Mouse (Mus musculus): ENCODE results near the gene Slc35e3. TPM values are rescaled to one million over a fixed set of nuclear protein-coding genes. Genes with fewer than 3 reads are reported as not detected.

Gene Slc35e3
- polyA plus RNA-seq, 1 experiment from 2014 or later = 17.5 TPM

DNA sequence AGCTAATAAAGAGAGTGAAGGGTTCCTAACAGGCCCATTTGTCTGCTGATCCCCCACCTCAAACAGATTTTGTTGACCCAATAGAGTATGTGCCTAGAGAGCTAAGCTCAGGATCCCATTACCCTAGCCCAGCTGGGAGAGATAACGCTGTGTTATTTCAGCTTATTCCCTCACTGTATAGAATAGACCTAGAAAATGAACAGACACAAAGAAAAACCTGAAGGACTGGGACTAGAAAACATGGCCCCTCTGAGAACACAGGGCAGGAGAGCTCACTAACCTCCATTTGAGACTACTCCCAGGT lies 28.6 kb upstream of the Slc35e3 start:
- ATAC-seq (ENCODE audit: borderline replicate concordance, extremely low read depth, low FRiP score, low TSS enrichment) = no peak
- H3K9me3 ChIP-seq = no peaks in the 10 kb centered on the region
- H3K36me3 ChIP-seq = peaks cover 88% of the 10 kb centered on the region
- H3K4me2 ChIP-seq = no peak overlapping the region
- no peaks in the 10 kb centered on the region for H3K4me1 ChIP-seq
- no peaks in the 10 kb centered on the region for H3K27me3 ChIP-seq
- no peak overlapping the region for H3K27ac ChIP-seq
- no peak overlapping the region for H3K9ac ChIP-seq
- H3K4me3 ChIP-seq = no peak overlapping the region
- WGBS = 100% methylated on average over 1 of the region's 1 CpGs

DNA sequence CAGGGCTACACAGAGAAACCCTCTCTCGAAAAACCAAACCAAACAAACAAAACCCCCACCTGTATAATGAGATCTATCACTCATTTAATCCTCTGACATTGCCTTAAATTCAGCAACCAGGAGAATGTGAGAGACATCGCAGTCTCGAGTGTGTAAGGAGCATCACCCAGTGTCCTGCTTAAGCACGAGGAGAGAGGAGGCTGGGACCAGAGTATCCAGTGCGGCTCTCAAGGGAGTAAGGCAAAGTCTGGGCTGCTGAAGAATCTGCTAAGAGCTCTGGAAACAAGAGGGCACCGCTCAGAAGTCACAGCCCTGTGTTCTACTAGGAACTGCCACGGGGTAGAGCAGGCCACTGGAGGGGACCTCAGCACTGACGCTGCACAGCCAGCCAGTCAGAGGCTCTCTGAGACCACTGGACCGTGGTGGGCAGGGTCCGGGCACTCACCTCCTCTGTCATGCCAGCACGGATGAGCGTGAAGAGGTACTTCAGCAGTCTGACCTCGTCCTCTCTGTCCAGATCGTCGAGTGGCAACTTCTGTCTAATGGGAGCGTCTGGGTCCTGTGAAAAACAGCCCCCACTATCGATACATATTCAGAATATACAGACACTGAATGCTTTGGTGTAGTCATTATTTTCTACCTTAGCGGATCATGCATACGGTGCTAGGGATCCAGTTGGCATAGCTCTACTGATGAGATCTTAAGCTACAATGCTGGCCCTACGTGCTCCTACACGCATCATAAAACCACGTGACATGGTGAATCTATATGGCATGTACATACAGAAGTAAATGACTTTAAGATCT lies 28.0 kb upstream of the Slc35e3 start:
- 91% methylated on average over 22 of the region's 22 CpGs for WGBS
- no peak overlapping the region for H3K4me2 ChIP-seq
- no peak overlapping the region for H3K9ac ChIP-seq
- peaks cover 91% of the 10 kb centered on the region for H3K36me3 ChIP-seq
- no peaks in the 10 kb centered on the region for H3K27me3 ChIP-seq
- H3K4me1 ChIP-seq = no peaks in the 10 kb centered on the region
- H3K4me3 ChIP-seq = no peak overlapping the region
- H3K9me3 ChIP-seq = no peaks in the 10 kb centered on the region
- no peak for ATAC-seq (ENCODE audit: borderline replicate concordance, extremely low read depth, low FRiP score, low TSS enrichment)
- H3K27ac ChIP-seq = no peak overlapping the region

DNA sequence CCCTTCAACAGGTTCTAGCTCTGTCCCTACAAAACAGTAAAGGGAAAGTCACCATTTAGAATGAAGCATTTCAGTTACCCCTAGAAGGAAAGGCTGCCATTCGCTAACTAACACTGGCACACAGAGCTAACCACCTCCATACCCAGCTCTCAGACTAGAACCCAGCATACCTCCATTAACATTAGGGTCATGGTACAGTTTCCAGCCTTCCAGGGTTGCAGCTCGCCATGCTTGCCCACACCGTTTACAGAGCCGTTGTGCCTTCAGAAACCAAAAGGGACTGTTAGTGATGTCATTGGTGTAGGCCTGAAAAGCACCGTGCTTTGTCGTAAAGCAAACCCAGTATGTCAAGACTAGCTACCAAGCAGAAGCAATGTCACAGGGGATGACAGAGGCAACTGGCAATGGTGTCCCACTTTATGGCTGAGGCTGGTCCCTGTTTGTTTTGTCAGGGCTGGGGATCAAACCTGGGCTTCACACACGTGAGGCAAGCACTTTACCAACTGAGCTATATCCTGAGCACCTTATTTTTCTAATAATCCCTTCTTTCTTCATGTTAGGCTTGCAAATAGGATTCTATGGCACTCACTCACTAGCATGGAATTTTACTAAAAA lies 27.0 kb upstream of the Slc35e3 start:
- no peak overlapping the region for H3K4me2 ChIP-seq
- H3K27me3 ChIP-seq = no peaks in the 10 kb centered on the region
- no peak overlapping the region for H3K9ac ChIP-seq
- peaks cover 85% of the 10 kb centered on the region for H3K36me3 ChIP-seq
- H3K4me3 ChIP-seq = no peak overlapping the region
- H3K9me3 ChIP-seq = no peaks in the 10 kb centered on the region
- ATAC-seq (ENCODE audit: borderline replicate concordance, extremely low read depth, low FRiP score, low TSS enrichment) = no peak
- no peak overlapping the region for H3K27ac ChIP-seq
- WGBS = 90% methylated on average over 7 of the region's 7 CpGs
- H3K4me1 ChIP-seq = no peaks in the 10 kb centered on the region

DNA sequence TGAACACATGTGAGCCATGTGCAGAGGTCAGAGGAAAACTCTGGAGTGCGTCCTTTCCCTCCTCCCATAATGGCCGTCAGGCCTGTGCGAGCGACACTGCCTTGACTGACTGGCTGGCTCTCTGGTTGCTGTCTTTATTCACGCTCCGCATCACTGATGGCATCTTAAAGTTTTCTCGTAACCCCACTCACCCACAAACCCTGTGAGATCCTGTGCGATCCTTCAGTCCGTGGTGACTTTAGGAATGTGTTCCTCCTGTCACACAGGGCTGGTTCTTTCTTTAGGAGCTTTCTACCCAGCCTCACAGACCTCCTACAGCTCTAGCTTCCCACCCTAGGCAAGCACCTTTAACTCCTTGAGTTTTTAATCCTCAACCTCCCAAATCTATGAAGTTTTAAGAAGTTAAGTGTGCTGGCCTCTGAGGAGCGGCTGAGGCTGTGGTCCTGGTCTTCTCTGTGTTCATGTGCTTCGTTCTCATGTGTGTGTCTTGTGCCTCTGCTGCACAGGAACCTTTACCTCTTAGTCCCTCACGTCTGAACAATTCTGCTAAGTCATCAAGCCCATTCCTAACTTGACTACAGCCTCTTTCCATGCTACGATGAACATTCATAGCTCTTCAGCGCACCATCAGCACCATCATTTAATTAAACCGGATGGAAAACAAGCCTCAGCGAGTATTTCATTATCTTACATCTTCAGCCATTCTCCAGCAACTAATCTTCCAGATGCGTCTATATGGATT lies 26.4 kb upstream of the Slc35e3 start:
- H3K4me3 ChIP-seq = no peak overlapping the region
- H3K9ac ChIP-seq = no peak overlapping the region
- H3K36me3 ChIP-seq = peaks cover 85% of the 10 kb centered on the region
- WGBS = 92% methylated on average over 17 of the region's 17 CpGs
- H3K9me3 ChIP-seq = no peaks in the 10 kb centered on the region
- H3K4me1 ChIP-seq = no peaks in the 10 kb centered on the region
- no peak overlapping the region for H3K27ac ChIP-seq
- no peaks in the 10 kb centered on the region for H3K27me3 ChIP-seq
- ATAC-seq (ENCODE audit: borderline replicate concordance, extremely low read depth, low FRiP score, low TSS enrichment) = no peak
- no peak overlapping the region for H3K4me2 ChIP-seq

DNA sequence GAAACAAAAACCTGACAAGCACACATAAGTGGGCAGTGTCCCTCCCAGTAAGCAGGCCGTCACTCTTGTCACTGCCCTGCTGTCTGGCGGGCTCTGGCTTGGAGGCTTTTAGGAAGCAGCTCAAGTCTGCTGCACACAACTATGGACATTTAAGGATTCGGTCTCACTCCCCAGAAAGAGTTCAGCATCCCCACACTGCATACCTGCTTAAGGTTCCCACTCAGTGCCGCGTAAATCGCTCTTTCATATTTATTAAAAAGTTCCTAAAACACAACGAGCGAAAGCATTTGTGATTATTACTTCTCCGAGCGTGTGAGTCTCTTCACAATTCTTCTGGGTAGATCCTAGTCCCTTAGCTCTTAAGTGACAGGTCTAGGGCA lies 25.0 kb upstream of the Slc35e3 start:
- H3K36me3 ChIP-seq = peaks cover 81% of the 10 kb centered on the region
- WGBS = 90% methylated on average over 10 of the region's 10 CpGs
- no peak overlapping the region for H3K4me3 ChIP-seq
- H3K4me1 ChIP-seq = no peaks in the 10 kb centered on the region
- H3K4me2 ChIP-seq = no peak overlapping the region
- no peaks in the 10 kb centered on the region for H3K9me3 ChIP-seq
- H3K27me3 ChIP-seq = no peaks in the 10 kb centered on the region
- H3K27ac ChIP-seq = no peak overlapping the region
- H3K9ac ChIP-seq = no peak overlapping the region
- no peak for ATAC-seq (ENCODE audit: borderline replicate concordance, extremely low read depth, low FRiP score, low TSS enrichment)

DNA sequence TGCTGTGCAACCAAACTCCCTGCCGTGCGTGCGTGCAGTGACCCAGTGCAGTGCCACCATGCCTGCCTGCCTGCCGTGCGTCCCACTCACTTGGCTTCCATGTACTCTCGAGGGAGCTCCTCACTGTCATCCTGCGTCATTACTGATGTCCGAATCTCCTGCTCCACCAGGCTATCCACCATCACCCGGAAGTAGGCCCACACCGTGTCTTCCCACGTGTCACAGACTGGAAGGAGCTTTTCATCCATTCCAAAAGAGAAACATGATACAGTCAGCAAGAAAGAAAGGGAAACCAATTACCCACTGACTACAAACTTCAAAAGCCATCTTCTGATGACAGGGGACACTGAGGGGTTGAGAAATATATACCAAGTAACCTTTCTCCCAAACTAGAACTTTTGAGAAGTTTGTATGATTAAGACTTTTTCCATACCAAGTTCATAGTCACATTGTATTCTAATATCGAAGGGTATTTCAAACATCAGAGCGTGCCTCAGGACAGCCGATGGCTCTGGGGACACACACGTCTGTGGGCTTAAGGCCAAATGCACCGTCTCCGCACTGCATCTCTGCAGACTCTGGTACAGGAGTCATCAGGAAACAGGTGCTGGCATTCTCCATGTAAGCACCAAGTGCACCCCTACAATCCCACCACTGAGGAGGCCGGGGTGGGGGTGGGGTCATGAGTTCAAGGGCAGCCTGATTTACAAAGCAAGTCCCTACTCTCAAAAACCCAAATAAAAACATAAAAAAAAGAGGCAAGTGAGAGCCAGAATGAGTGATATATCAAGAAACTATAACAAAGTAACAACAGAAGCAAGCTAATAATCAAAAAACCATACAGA lies 24.3 kb upstream of the Slc35e3 start:
- Histone ChIP-seq H3K9me3 (no peaks in the 10 kb centered on the region), H3K27ac (no peak overlapping the region), H3K4me1 (no peaks in the 10 kb centered on the region), H3K27me3 (no peaks in the 10 kb centered on the region), H3K4me2 (no peak overlapping the region), H3K4me3 (no peak overlapping the region), H3K9ac (no peak overlapping the region), H3K36me3 (peaks cover 82% of the 10 kb centered on the region)
- no peak for ATAC-seq (ENCODE audit: borderline replicate concordance, extremely low read depth, low FRiP score, low TSS enrichment)
- 91% methylated on average over 18 of the region's 18 CpGs for WGBS

DNA sequence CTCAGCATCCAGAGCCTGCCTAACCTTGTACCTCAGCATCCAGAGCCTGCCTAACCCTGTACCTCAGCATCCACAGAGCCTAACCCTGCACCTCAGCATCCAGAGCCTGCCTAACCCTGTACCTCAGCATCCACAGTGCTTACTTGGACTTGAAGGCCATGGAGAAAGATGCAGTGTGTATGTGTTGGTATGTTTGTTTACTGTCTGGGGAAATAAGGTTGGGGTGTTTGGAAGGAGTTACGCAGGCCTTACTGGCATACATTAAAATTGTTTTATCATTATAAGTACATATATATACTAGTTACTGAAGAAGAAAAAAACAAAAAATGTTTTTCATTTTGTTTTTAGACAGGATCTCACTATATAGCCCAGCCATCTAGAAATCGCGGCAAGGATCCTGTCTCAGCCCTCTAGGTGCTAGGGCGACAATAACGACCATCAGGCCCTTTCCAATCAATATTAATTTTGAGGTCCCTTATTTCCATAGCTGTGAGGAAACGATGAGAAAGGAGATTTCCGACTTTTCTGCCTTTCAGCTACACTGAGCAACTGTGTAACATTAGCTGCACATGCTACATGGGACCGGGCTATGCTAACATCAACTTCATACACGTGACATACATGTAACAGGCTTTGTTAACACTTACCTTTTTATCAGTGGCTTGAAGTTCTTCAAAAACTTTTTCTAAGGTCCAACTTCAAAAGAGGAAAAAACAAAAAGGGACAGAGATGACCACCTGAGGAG lies 23.5 kb upstream of the Slc35e3 start:
- H3K36me3 ChIP-seq = peaks cover 83% of the 10 kb centered on the region
- ATAC-seq (ENCODE audit: borderline replicate concordance, extremely low read depth, low FRiP score, low TSS enrichment) = no peak
- WGBS = 92% methylated on average over 9 of the region's 9 CpGs
- no peaks in the 10 kb centered on the region for H3K9me3 ChIP-seq
- no peaks in the 10 kb centered on the region for H3K4me1 ChIP-seq
- H3K27me3 ChIP-seq = no peaks in the 10 kb centered on the region
- no peak overlapping the region for H3K4me3 ChIP-seq
- no peak overlapping the region for H3K9ac ChIP-seq
- no peak overlapping the region for H3K4me2 ChIP-seq
- H3K27ac ChIP-seq = no peak overlapping the region

DNA sequence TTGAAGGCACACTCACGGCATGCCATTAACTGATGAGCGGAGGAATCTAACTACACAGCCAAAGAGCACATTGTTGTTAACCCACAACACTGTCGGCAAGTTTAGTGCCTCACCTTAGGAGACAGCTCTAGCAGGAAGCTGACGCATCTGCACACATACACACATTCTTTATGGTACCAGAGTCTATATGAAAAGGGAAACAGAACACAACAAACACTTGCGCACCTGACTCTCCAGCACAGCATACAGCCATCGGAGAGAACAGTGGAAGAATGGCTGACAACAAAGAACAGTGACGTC lies 21.9 kb upstream of the Slc35e3 start:
- H3K27me3 ChIP-seq = no peaks in the 10 kb centered on the region
- 87% methylated on average over 7 of the region's 7 CpGs for WGBS
- no peak overlapping the region for H3K27ac ChIP-seq
- no peak overlapping the region for H3K9ac ChIP-seq
- H3K4me2 ChIP-seq = no peak overlapping the region
- no peak for ATAC-seq (ENCODE audit: borderline replicate concordance, extremely low read depth, low FRiP score, low TSS enrichment)
- H3K36me3 ChIP-seq = peaks cover 79% of the 10 kb centered on the region
- no peak overlapping the region for H3K4me3 ChIP-seq
- H3K4me1 ChIP-seq = no peaks in the 10 kb centered on the region
- no peaks in the 10 kb centered on the region for H3K9me3 ChIP-seq

DNA sequence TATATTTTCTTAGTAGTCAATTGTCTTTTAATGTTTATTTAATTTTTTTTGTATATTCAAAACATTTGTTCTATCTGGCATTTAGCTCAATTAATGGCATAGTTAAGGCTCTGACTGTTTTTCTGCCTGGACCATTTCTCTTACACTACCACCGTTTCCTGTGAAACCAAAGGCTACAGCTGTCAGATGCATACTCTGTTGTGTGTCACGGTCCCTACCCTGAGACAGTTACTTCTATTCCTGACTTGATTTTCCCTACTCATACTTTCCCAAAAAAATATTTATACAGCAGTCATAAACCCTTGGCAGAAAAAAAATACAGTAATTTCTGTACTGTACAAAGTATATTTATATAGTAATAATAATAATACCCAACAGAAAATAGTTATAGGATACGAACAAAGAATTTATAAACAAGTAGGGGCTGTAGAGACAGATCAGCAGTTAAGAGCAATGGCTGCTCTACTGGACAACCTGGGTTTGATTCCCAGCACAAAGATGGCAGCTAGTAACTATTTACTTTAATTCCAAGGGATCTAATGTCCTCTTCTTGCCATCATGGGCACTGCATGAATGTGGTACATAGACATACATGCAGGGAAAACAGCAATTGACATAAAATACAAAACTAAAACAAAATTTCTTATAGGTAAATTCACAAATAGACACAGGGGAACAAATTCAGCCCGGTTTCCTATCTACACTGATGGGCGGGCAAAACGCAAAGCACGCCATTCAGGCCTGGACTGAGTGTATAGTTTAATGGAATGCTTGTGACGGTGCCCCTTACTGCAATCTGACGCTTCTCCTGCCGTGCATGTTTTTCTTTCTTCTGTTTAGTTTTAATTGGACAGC lies 21.3 kb upstream of the Slc35e3 start:
- no peaks in the 10 kb centered on the region for H3K9me3 ChIP-seq
- H3K4me1 ChIP-seq = no peaks in the 10 kb centered on the region
- 83% methylated on average over 10 of the region's 10 CpGs for WGBS
- H3K36me3 ChIP-seq = peaks cover 79% of the 10 kb centered on the region
- no peak overlapping the region for H3K9ac ChIP-seq
- no peak for ATAC-seq (ENCODE audit: borderline replicate concordance, extremely low read depth, low FRiP score, low TSS enrichment)
- no peak overlapping the region for H3K4me3 ChIP-seq
- H3K4me2 ChIP-seq = no peak overlapping the region
- H3K27ac ChIP-seq = no peak overlapping the region
- H3K27me3 ChIP-seq = no peaks in the 10 kb centered on the region

DNA sequence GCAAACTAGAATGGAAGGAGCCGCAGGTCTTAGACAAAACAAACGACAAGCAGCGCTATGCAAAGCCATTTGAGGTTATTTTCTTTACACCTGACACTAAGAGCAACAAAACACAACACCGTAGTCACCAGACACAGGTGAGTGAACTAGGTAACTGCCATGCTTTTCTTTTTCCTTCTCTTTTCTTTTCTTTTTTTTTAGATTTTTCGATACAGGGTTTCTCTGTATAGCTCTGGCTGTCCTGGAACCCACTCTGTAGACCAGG lies 20.7 kb upstream of the Slc35e3 start:
- Histone ChIP-seq H3K27ac (no peak overlapping the region), H3K4me3 (no peak overlapping the region), H3K9me3 (no peaks in the 10 kb centered on the region), H3K36me3 (peaks cover 80% of the 10 kb centered on the region), H3K9ac (no peak overlapping the region), H3K4me1 (no peaks in the 10 kb centered on the region), H3K4me2 (no peak overlapping the region), H3K27me3 (no peaks in the 10 kb centered on the region)
- ATAC-seq (ENCODE audit: borderline replicate concordance, extremely low read depth, low FRiP score, low TSS enrichment) = no peak
- 92% methylated on average over 5 of the region's 5 CpGs for WGBS
